Mouse (Mus musculus) intestine, postnatal 0 days (tissue): ENCODE data around the gene Sde2. TPM values are rescaled to one million over a fixed set of nuclear protein-coding genes. Genes with fewer than 3 reads are reported as not detected.

Experiments used
- ATAC-seq: fragments of 200-750 bp; cut with Nextera tagmentation; 2 replicates; pipeline ENCODE4 v1.8.0; 2017; ENCODE audit warnings: mild to moderate bottlenecking, moderate TSS enrichment, moderate library complexity
- H3K27ac ChIP-seq: fragments of 300-500 bp; sonication (generic); 2 replicates; pipeline ENCODE4 v1.5.1; 2014; ENCODE audit warnings: mild to moderate bottlenecking, low read depth, low read length, moderate library complexity
- H3K27me3 ChIP-seq: fragments of 300-500 bp; sonication (generic); replicated peaks from 2 replicates; pipeline ENCODE4 v1.6.1; 2014; ENCODE audit warnings: low read length, mixed read lengths; ENCODE audit not compliant: control insufficient read depth, insufficient read depth
- H3K36me3 ChIP-seq: fragments of 300-500 bp; sonication (generic); 2 replicates; pipeline ENCODE4 v1.6.1; 2014; ENCODE audit warnings: mild to moderate bottlenecking, moderate library complexity; ENCODE audit not compliant: control insufficient read depth, insufficient read depth
- H3K4me1 ChIP-seq: fragments of 300-500 bp; sonication (generic); replicated peaks from 2 replicates; pipeline ENCODE4 v1.6.1; 2014; ENCODE audit warnings: antibody characterized with exemption, low read length, mixed read lengths; ENCODE audit not compliant: control insufficient read depth, insufficient read depth
- H3K4me2 ChIP-seq: fragments of 300-500 bp; sonication (generic); replicated peaks from 2 replicates; pipeline ENCODE4 v1.6.1; 2014; ENCODE audit warnings: low read depth, mild to moderate bottlenecking, moderate library complexity
- H3K4me3 ChIP-seq: fragments of 300-500 bp; sonication (generic); 2 replicates; pipeline ENCODE4 v1.5.1; 2014; ENCODE audit warnings: low read depth, low read length
- H3K9ac ChIP-seq: fragments of 300-500 bp; sonication (generic); 2 replicates; pipeline ENCODE4 v1.6.1; 2014; ENCODE audit warnings: mild to moderate bottlenecking, low read depth, low read length
- H3K9me3 ChIP-seq: fragments of 300-500 bp; sonication (generic); 2 replicates; pipeline ENCODE4 v1.6.1; 2016; ENCODE audit warnings: mixed run types; ENCODE audit not compliant: control insufficient read depth
- CTCF ChIP-seq: sonication (generic); IDR thresholded peaks from 2 replicates; pipeline ENCODE4 v1.5.1; 2016; ENCODE audit warnings: low read depth, mild to moderate bottlenecking, control low read depth, antibody characterized with exemption, moderate library complexity
- WGBS: fragments of 180-500 bp; shearing (Covaris S2); extraction: QIAGEN DNeasy Blood & Tissue Kit; methylation state at CpG from one replicate; pipeline ENCODE4 v1.1.7; 2014; 5-methylcytosine and 5-hydroxymethylcytosine counted together
- polyA plus RNA-seq: library from polyadenylated mRNA; unstranded; fragments of >200 nt; fragmentation: Nextera tagmentation; extraction: Ambion mirVana; gene quantifications from 2 replicates; pipeline ENCODE4 v1.2.1, GENCODE M21; 2015

The Sde2 gene
- polyA plus RNA-seq, 1 experiment from 2014 or later = 13.3 TPM

GRCm38 (mm10) chr1:180821101-180821500, 29.8 kb upstream of the Sde2 start:
- no peaks in the 10 kb centered on the region for H3K27me3 ChIP-seq
- H3K9me3 ChIP-seq = no peaks in the 10 kb centered on the region
- no peaks in the 10 kb centered on the region for H3K4me1 ChIP-seq
- H3K36me3 ChIP-seq = no peaks in the 10 kb centered on the region
- 87% methylated on average over 6 of the region's 6 CpGs for WGBS
- no peak overlapping the region for H3K27ac ChIP-seq
- no peak for TF ChIP-seq CTCF
- no peak overlapping the region for H3K4me3 ChIP-seq
- H3K4me2 ChIP-seq = no peak overlapping the region
- ATAC-seq = no peak
- H3K9ac ChIP-seq = no peak overlapping the region

GRCm38 (mm10) chr1:180822276-180822675, 28.7 kb upstream of the Sde2 start:
- TF ChIP-seq CTCF = no peak
- Histone ChIP-seq H3K27ac (no peak overlapping the region), H3K9me3 (no peaks in the 10 kb centered on the region), H3K9ac (no peak overlapping the region), H3K4me1 (no peaks in the 10 kb centered on the region), H3K4me3 (no peak overlapping the region), H3K27me3 (no peaks in the 10 kb centered on the region), H3K4me2 (no peak overlapping the region), H3K36me3 (no peaks in the 10 kb centered on the region)
- 84% methylated on average over 5 of the region's 5 CpGs for WGBS
- ATAC-seq = no peak

- Histone ChIP-seq H3K36me3 (no peaks in the 10 kb centered on the region), H3K4me1 (no peaks in the 10 kb centered on the region), H3K9ac (no peak overlapping the region), H3K9me3 (no peaks in the 10 kb centered on the region), H3K27me3 (no peaks in the 10 kb centered on the region), H3K4me2 (no peak overlapping the region), H3K4me3 (no peak overlapping the region), H3K27ac (no peak overlapping the region)
- no peak for TF ChIP-seq CTCF
- no peak for ATAC-seq
- WGBS = 83% methylated on average over 3 of the region's 3 CpGs
These were observed 27.2 kb upstream of the Sde2 start for GRCm38 (mm10) chr1:180823716-180824115.

- no peak for TF ChIP-seq CTCF
- Histone ChIP-seq H3K9ac (no peak overlapping the region), H3K4me1 (no peaks in the 10 kb centered on the region), H3K4me3 (no peak overlapping the region), H3K36me3 (no peaks in the 10 kb centered on the region), H3K27me3 (no peaks in the 10 kb centered on the region), H3K9me3 (no peaks in the 10 kb centered on the region), H3K27ac (no peak overlapping the region), H3K4me2 (no peak overlapping the region)
- no peak for ATAC-seq
- 75% methylated on average over 3 of the region's 3 CpGs for WGBS
These were observed 26.2 kb upstream of the Sde2 start for GRCm38 (mm10) chr1:180824721-180825120.

- Histone ChIP-seq H3K9me3 (no peaks in the 10 kb centered on the region), H3K9ac (no peak overlapping the region), H3K4me1 (no peaks in the 10 kb centered on the region; the same call in 1 of the 2 replicates), H3K4me2 (no peak overlapping the region), H3K27me3 (no peaks in the 10 kb centered on the region), H3K27ac (no peak overlapping the region), H3K4me3 (no peak overlapping the region), H3K36me3 (no peaks in the 10 kb centered on the region)
- TF ChIP-seq CTCF = no peak
- no peak for ATAC-seq
- whole genome bisulfite sequencing = 91% methylated on average over 4 of the region's 4 CpGs
These were observed 24.3 kb upstream of the Sde2 start for GRCm38 (mm10) chr1:180826634-180827033.

GRCm38 (mm10) chr1:180829775-180830174, 21.2 kb upstream of the Sde2 start:
- Histone ChIP-seq H3K4me3 (no peak overlapping the region), H3K4me1 (no peaks in the 10 kb centered on the region; the same call in 1 of the 2 replicates), H3K9ac (no peak overlapping the region), H3K9me3 (no peaks in the 10 kb centered on the region), H3K4me2 (peak overlapping the region; percentile 56), H3K36me3 (no peaks in the 10 kb centered on the region), H3K27ac (no peak overlapping the region), H3K27me3 (no peaks in the 10 kb centered on the region)
- peak; percentile 49 for ATAC-seq
- TF ChIP-seq CTCF = no peak
- 58% methylated on average over 11 of the region's 11 CpGs for WGBS

GRCm38 (mm10) chr1:180830175-180830574, 20.8 kb upstream of the Sde2 start:
- 52% methylated on average over 11 of the region's 11 CpGs for WGBS

More at GRCm38 (mm10) chr1:180830175-180830574, 20.8 kb upstream of the Sde2 start:
- Histone ChIP-seq H3K36me3 (no peaks in the 10 kb centered on the region), H3K9me3 (no peaks in the 10 kb centered on the region), H3K9ac (no peak overlapping the region), H3K27ac (no peak overlapping the region), H3K4me3 (no peak overlapping the region; the same call in 1 of the 2 replicates), H3K27me3 (no peaks in the 10 kb centered on the region), H3K4me1 (no peaks in the 10 kb centered on the region; the same call in 1 of the 2 replicates), H3K4me2 (peak overlapping the region; percentile 56)
- no peak for TF ChIP-seq CTCF
- ATAC-seq = peak; percentile 45; the same call in 1 of the 2 replicates
